Mouse (Mus musculus) hindbrain, embryonic 11.5 days (tissue): ENCODE data around the gene Atp1a4. TPM values are rescaled to one million over a fixed set of nuclear protein-coding genes. Genes with fewer than 3 reads are reported as not detected.

Experiments
- ATAC-seq: fragments of 200-750 bp; cut with Nextera tagmentation; 2 replicates; pipeline ENCODE4 v1.8.0; 2017; ENCODE audit warnings: mild to moderate bottlenecking, moderate TSS enrichment, moderate library complexity; ENCODE audit not compliant: low FRiP score
- DNase-seq: peaks from one replicate; pipeline ENCODE4 v3.0.0-alpha.2; 2015; ENCODE audit warnings: low spot score
- H3K27ac ChIP-seq: fragments of 300-500 bp; sonication (generic); 2 replicates; pipeline ENCODE4 v1.5.1; 2014; ENCODE audit warnings: mild to moderate bottlenecking, low read depth, low read length
- H3K27me3 ChIP-seq: fragments of 300-500 bp; sonication (generic); 2 replicates; pipeline ENCODE4 v1.6.1; 2014; ENCODE audit warnings: mild to moderate bottlenecking, low read length, moderate library complexity, mixed read lengths; ENCODE audit not compliant: control insufficient read depth, insufficient read depth
- H3K36me3 ChIP-seq: fragments of 300-500 bp; sonication (generic); 2 replicates; pipeline ENCODE4 v1.6.1; 2014; ENCODE audit warnings: mild to moderate bottlenecking, low read length, moderate library complexity, mixed read lengths; ENCODE audit not compliant: control insufficient read depth, insufficient read depth
- H3K4me1 ChIP-seq: fragments of 300-500 bp; sonication (generic); replicated peaks from 2 replicates; pipeline ENCODE4 v1.6.1; 2014; ENCODE audit warnings: low read length, mixed read lengths; ENCODE audit not compliant: control insufficient read depth, insufficient read depth
- H3K4me2 ChIP-seq: fragments of 300-500 bp; sonication (generic); replicated peaks from 2 replicates; pipeline ENCODE4 v1.6.1; 2014; ENCODE audit warnings: mild to moderate bottlenecking, low read depth, low read length
- H3K4me3 ChIP-seq: fragments of 300-500 bp; sonication (generic); 2 replicates; pipeline ENCODE4 v1.5.1; 2014; ENCODE audit warnings: low read depth, low read length
- H3K9ac ChIP-seq: fragments of 300-500 bp; sonication (generic); 2 replicates; pipeline ENCODE4 v1.6.1; 2014; ENCODE audit warnings: low read depth, low read length
- H3K9me3 ChIP-seq: fragments of 300-500 bp; sonication (generic); 2 replicates; pipeline ENCODE4 v1.6.1; 2016; ENCODE audit warnings: low read length; ENCODE audit not compliant: control insufficient read depth
- WGBS: fragments of 180-500 bp; shearing (Covaris S2); extraction: QIAGEN DNeasy Blood & Tissue Kit; methylation state at CpG from one replicate; pipeline ENCODE4 v1.1.7; 2014; 5-methylcytosine and 5-hydroxymethylcytosine counted together
- polyA plus RNA-seq: library from polyadenylated mRNA; unstranded; fragments of >200 nt; fragmentation: Nextera tagmentation; extraction: Ambion mirVana; gene quantifications from 2 replicates; pipeline ENCODE4 v1.2.1, GENCODE M21; 2014

The Atp1a4 gene
- polyA plus RNA-seq, 1 experiment from 2014 or later: not detected

- DNase-seq (no peak), ATAC-seq (peak; percentile 39)
- Histone ChIP-seq H3K9me3 (no peaks in the 10 kb centered on the region), H3K4me1 (peaks cover 15% of the 10 kb centered on the region; the same call in 1 of the 2 replicates), H3K36me3 (no peaks in the 10 kb centered on the region), H3K4me3 (no peak overlapping the region), H3K27me3 (no peaks in the 10 kb centered on the region; the same call in 1 of the 2 replicates), H3K9ac (no peak overlapping the region), H3K4me2 (no peak overlapping the region), H3K27ac (no peak overlapping the region)
- 38% methylated on average over 12 of the region's 12 CpGs for WGBS
These were observed 43.0 kb upstream of the Atp1a4 start for GRCm38 (mm10) chr1:172301180-172301579.

- Histone ChIP-seq H3K27ac (no peak overlapping the region), H3K4me1 (peaks cover 19% of the 10 kb centered on the region), H3K9me3 (no peaks in the 10 kb centered on the region), H3K27me3 (no peaks in the 10 kb centered on the region; the same call in 1 of the 2 replicates), H3K9ac (no peak overlapping the region), H3K4me3 (no peak overlapping the region), H3K36me3 (no peaks in the 10 kb centered on the region), H3K4me2 (no peak overlapping the region)
- ATAC-seq (no peak), DNase-seq (no peak)
- 54% methylated on average over 5 of the region's 5 CpGs for WGBS
These were observed 42.0 kb upstream of the Atp1a4 start for GRCm38 (mm10) chr1:172300247-172300646.

- Histone ChIP-seq H3K4me3 (no peak overlapping the region), H3K27me3 (no peaks in the 10 kb centered on the region; the same call in 1 of the 2 replicates), H3K36me3 (no peaks in the 10 kb centered on the region), H3K4me1 (peaks cover 19% of the 10 kb centered on the region), H3K9me3 (no peaks in the 10 kb centered on the region), H3K9ac (no peak overlapping the region), H3K27ac (no peak overlapping the region), H3K4me2 (no peak overlapping the region)
- no peak for ATAC-seq
- DNase-seq: no peak
- WGBS: 55% methylated on average over 7 of the region's 7 CpGs
These were observed 41.3 kb upstream of the Atp1a4 start for GRCm38 (mm10) chr1:172299528-172299927.

- H3K27me3 ChIP-seq: no peaks in the 10 kb centered on the region; the same call in 1 of the 2 replicates
- H3K9me3 ChIP-seq: no peaks in the 10 kb centered on the region
- ATAC-seq (peak; percentile 16; the same call in 1 of the 2 replicates), DNase-seq (no peak)
- no peak within 1 kb of the TSS; the same call in 1 of the 2 replicates for H3K9ac ChIP-seq
- H3K27ac ChIP-seq: no peak within 1 kb of the TSS
- H3K4me1 ChIP-seq: peaks cover 15% of the 10 kb centered on the region
- peak within 1 kb of the TSS; percentile 14 for H3K4me2 ChIP-seq
- 12% methylated on average over 16 of the region's 16 CpGs for WGBS
- H3K36me3 ChIP-seq: no peaks in the 10 kb centered on the region
- H3K4me3 ChIP-seq: no peak within 1 kb of the TSS
These were observed 39.7 kb upstream of the Atp1a4 start, which contains the start of gene Atp1a2 for GRCm38 (mm10) chr1:172297611-172298537. Gene Atp1a2, minus strand, starts transcription at chr1:172298064.

- H3K4me2 ChIP-seq: peak overlapping the region; percentile 14
- no peak for ATAC-seq
- H3K36me3 ChIP-seq: no peaks in the 10 kb centered on the region
- no peaks in the 10 kb centered on the region for H3K9me3 ChIP-seq
- H3K27me3 ChIP-seq: no peaks in the 10 kb centered on the region; the same call in 1 of the 2 replicates
- H3K4me1 ChIP-seq: peaks cover 14% of the 10 kb centered on the region
- no peak overlapping the region for H3K27ac ChIP-seq
- no peak overlapping the region for H3K4me3 ChIP-seq
- DNase-seq: no peak
- no peak overlapping the region; the same call in 1 of the 2 replicates for H3K9ac ChIP-seq
- WGBS: 81% methylated on average over 6 of the region's 6 CpGs
These were observed 38.7 kb upstream of the Atp1a4 start for GRCm38 (mm10) chr1:172296816-172297510.

- peaks cover 12% of the 10 kb centered on the region for H3K4me1 ChIP-seq
- H3K9me3 ChIP-seq: no peaks in the 10 kb centered on the region
- no peaks in the 10 kb centered on the region for H3K36me3 ChIP-seq
- no peak overlapping the region for H3K4me2 ChIP-seq
- ATAC-seq (no peak), DNase-seq (no peak)
- H3K4me3 ChIP-seq: no peak overlapping the region
- H3K9ac ChIP-seq: no peak overlapping the region
- H3K27me3 ChIP-seq: no peaks in the 10 kb centered on the region; the same call in 1 of the 2 replicates
- 60% methylated on average over 4 of the region's 4 CpGs for WGBS
- H3K27ac ChIP-seq: peak overlapping the region; percentile 17; the same call in 1 of the 2 replicates
These were observed 37.6 kb upstream of the Atp1a4 start for GRCm38 (mm10) chr1:172295751-172296197.

- no peaks in the 10 kb centered on the region for H3K36me3 ChIP-seq
- H3K27ac ChIP-seq: no peak overlapping the region
- ATAC-seq (no peak), DNase-seq (no peak)
- no peaks in the 10 kb centered on the region for H3K9me3 ChIP-seq
- 87% methylated on average over 11 of the region's 11 CpGs for WGBS
- no peak overlapping the region for H3K9ac ChIP-seq
- H3K4me3 ChIP-seq: no peak overlapping the region
- H3K4me1 ChIP-seq: peaks cover 12% of the 10 kb centered on the region
- no peaks in the 10 kb centered on the region for H3K27me3 ChIP-seq
- no peak overlapping the region for H3K4me2 ChIP-seq
These were observed 35.2 kb upstream of the Atp1a4 start for GRCm38 (mm10) chr1:172293449-172293848.

GRCm38 (mm10) chr1:172292880-172293279, 34.7 kb upstream of the Atp1a4 start:
- 95% methylated on average over 2 of the region's 2 CpGs for WGBS
- ATAC-seq (no peak), DNase-seq (no peak)
- Histone ChIP-seq H3K4me2 (no peak overlapping the region), H3K27ac (no peak overlapping the region), H3K36me3 (no peaks in the 10 kb centered on the region), H3K9ac (no peak overlapping the region), H3K4me3 (no peak overlapping the region), H3K9me3 (no peaks in the 10 kb centered on the region), H3K27me3 (no peaks in the 10 kb centered on the region), H3K4me1 (peaks cover 8% of the 10 kb centered on the region)
